Mouse (Mus musculus): ENCODE data around the gene Rassf2. TPM values are rescaled to one million over a fixed set of nuclear protein-coding genes. Genes with fewer than 3 reads are reported as not detected.

Gene Rassf2
- polyA plus RNA-seq, 1 experiment, result 111 TPM

DNA sequence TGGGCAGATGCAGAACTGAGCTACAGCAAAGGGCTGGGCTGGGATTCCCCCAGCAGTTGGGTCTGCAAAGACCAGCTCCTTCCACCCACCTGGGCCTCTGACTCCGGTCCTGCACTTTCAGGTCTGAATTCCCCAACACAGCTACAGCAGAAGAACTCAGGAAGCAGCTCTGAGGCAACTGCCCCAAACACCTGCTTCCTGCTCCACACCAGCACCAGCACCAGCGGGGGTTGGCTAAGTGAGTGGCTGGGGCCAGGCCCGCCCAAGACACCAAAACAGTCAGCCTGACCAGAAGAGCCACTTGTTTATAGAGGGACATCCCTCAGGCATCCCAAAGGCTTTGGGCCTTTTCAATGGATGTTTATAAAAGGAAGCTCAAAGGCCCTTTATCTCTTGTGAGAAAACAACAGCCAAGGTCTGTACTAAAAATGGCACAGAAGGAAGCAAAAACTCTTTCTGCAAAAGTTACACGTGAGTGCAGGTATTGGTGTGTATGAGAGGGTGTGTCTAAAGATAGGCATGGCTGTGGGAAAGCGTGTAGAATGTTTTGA, 9.0 kb downstream of the Rassf2 start:
- Histone ChIP-seq H3K36me3 (ENCODE audit: control insufficient read depth, insufficient read depth, low read length) (no peaks in the 10 kb centered on the region), H3K4me3 (ENCODE audit: control insufficient read depth, insufficient read depth, low read length) (peak overlapping the region; percentile 77), H3K27me3 (ENCODE audit: control insufficient read depth, insufficient read depth, low read length) (no peaks in the 10 kb centered on the region), H3K4me1 (replicated peaks; ENCODE audit: control insufficient read depth, insufficient read depth, low read length) (peaks cover 57% of the 10 kb centered on the region), H3K27ac (ENCODE audit: control insufficient read depth, insufficient read depth, low read length) (peak overlapping the region; percentile 99)
- peak; percentile 81 for DNase-seq
- TF ChIP-seq CTCF (IDR thresholded peaks at IDR 0.05; ENCODE audit: borderline replicate concordance, control insufficient read depth, extremely low read depth, insufficient read depth, low read length, poor library complexity) (no peak), POLR2A (IDR thresholded peaks at IDR 0.05; ENCODE audit: control insufficient read depth, extremely low read depth, insufficient read depth, low read length, poor library complexity) (peak; percentile 87)
- 5% methylated on average over 5 of the region's 5 CpGs for WGBS

GRCm38 (mm10) chr2:132020420-132020819, 9.6 kb downstream of the Rassf2 start:
- H3K4me3 ChIP-seq (ENCODE audit: control insufficient read depth, insufficient read depth, low read length), result peak overlapping the region; percentile 77
- 6% methylated on average over 7 of the region's 7 CpGs for WGBS
- DNase-seq, result peak; percentile 33
- H3K4me1 ChIP-seq (replicated peaks; ENCODE audit: control insufficient read depth, insufficient read depth, low read length), result peaks cover 57% of the 10 kb centered on the region
- no peaks in the 10 kb centered on the region for H3K36me3 ChIP-seq (ENCODE audit: control insufficient read depth, insufficient read depth, low read length)
- TF ChIP-seq POLR2A (IDR thresholded peaks at IDR 0.05; ENCODE audit: control insufficient read depth, extremely low read depth, insufficient read depth, low read length, poor library complexity) (no peak), CTCF (IDR thresholded peaks at IDR 0.05; ENCODE audit: borderline replicate concordance, control insufficient read depth, extremely low read depth, insufficient read depth, low read length, poor library complexity) (no peak)
- H3K27ac ChIP-seq (ENCODE audit: control insufficient read depth, insufficient read depth, low read length), result peak overlapping the region; percentile 99
- no peaks in the 10 kb centered on the region for H3K27me3 ChIP-seq (ENCODE audit: control insufficient read depth, insufficient read depth, low read length)

- H3K4me1 ChIP-seq (replicated peaks; ENCODE audit: control insufficient read depth, insufficient read depth, low read length), result peaks cover 59% of the 10 kb centered on the region
These were observed 10.7 kb downstream of the Rassf2 start for GRCm38 (mm10) chr2:132019372-132019811.

DNA sequence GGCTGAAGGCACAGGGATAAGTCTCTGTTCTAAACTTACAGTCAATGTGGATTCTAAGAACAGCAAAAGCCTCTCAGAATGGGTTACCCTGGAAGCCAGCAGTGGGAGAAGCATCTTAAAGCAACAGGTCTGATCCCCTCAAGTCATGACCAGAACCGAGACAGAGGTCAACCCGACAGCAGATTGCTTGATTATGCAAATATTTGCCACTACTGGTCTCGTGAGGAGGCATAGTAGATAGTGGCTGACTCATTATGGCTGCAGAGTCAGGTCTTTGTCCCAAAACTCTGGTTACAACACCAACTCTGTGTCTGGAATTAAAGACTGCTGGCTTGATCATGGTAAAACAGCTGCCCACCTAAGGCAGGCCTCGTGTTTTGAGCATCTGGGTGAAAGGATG, 11.9 kb downstream of the Rassf2 start:
- Histone ChIP-seq H3K4me3 (ENCODE audit: control insufficient read depth, insufficient read depth, low read length) (peak overlapping the region; percentile 58), H3K27me3 (ENCODE audit: control insufficient read depth, insufficient read depth, low read length) (no peaks in the 10 kb centered on the region), H3K36me3 (ENCODE audit: control insufficient read depth, insufficient read depth, low read length) (no peaks in the 10 kb centered on the region), H3K4me1 (replicated peaks; ENCODE audit: control insufficient read depth, insufficient read depth, low read length) (peaks cover 50% of the 10 kb centered on the region), H3K27ac (ENCODE audit: control insufficient read depth, insufficient read depth, low read length) (peak overlapping the region; percentile 99)
- TF ChIP-seq CTCF (IDR thresholded peaks at IDR 0.05; ENCODE audit: borderline replicate concordance, control insufficient read depth, extremely low read depth, insufficient read depth, low read length, poor library complexity) (no peak), POLR2A (IDR thresholded peaks at IDR 0.05; ENCODE audit: control insufficient read depth, extremely low read depth, insufficient read depth, low read length, poor library complexity) (no peak)
- DNase-seq, result no peak
- 65% methylated on average over 4 of the region's 4 CpGs for WGBS

More at GRCm38 (mm10) chr2:132019372-132019811, 10.7 kb downstream of the Rassf2 start:
- WGBS, result 7% methylated on average over 3 of the region's 3 CpGs
- no peaks in the 10 kb centered on the region for H3K27me3 ChIP-seq (ENCODE audit: control insufficient read depth, insufficient read depth, low read length)
- H3K4me3 ChIP-seq (ENCODE audit: control insufficient read depth, insufficient read depth, low read length), result peak overlapping the region; percentile 58
- H3K27ac ChIP-seq (ENCODE audit: control insufficient read depth, insufficient read depth, low read length), result peak overlapping the region; percentile 99
- H3K36me3 ChIP-seq (ENCODE audit: control insufficient read depth, insufficient read depth, low read length), result no peaks in the 10 kb centered on the region
- DNase-seq, result peak; percentile 71
- TF ChIP-seq POLR2A (IDR thresholded peaks at IDR 0.05; ENCODE audit: control insufficient read depth, extremely low read depth, insufficient read depth, low read length, poor library complexity) (no peak), CTCF (IDR thresholded peaks at IDR 0.05; ENCODE audit: borderline replicate concordance, control insufficient read depth, extremely low read depth, insufficient read depth, low read length, poor library complexity) (no peak)

DNA sequence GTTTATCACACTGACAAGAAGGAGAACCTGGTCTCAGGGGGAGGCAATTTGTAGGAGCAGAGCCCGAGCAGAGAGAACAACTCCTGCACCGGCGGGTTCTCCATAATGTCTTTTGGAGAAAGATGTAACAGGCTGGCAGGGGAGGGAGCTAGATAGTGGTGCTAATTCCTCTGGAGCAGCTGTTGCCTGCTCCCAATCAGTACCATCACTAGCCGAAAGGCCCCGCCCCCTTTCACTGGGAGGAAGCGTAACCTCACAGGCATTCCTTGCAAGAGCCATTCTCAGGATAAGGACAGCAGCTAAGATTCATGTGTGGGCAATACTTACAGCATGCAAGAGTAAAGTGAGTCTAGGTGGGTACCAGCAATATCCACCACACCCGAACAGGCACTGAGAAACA, 12.4 kb downstream of the Rassf2 start:
- 80% methylated on average over 7 of the region's 7 CpGs for WGBS
- peak; percentile 45 for DNase-seq

DNA sequence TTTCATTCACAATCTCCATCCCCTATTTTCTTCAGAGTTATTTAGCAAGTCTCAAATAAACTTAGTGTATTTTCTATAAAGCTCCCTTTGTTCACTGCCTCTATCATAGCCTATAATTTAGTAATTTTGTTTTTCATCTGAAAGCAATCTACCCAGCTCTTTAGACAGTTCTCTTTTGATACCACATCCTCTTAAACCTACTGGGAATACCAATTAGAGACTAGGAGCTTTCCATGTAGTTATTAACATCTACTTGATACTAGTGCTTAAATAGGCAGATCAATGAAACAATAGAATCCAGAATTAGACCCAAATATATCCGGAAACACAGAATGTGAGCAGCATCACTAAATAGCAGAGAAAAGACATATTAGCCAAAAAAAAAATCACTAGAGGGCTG, 14.0 kb downstream of the Rassf2 start:
- peaks cover 35% of the 10 kb centered on the region for H3K4me1 ChIP-seq (replicated peaks; ENCODE audit: control insufficient read depth, insufficient read depth, low read length)
- WGBS, result 98% methylated on average over 1 of the region's 1 CpGs
- H3K27ac ChIP-seq (ENCODE audit: control insufficient read depth, insufficient read depth, low read length), result no peak overlapping the region
- H3K4me3 ChIP-seq (ENCODE audit: control insufficient read depth, insufficient read depth, low read length), result no peak overlapping the region
- peaks cover 19% of the 10 kb centered on the region for H3K36me3 ChIP-seq (ENCODE audit: control insufficient read depth, insufficient read depth, low read length)
- H3K27me3 ChIP-seq (ENCODE audit: control insufficient read depth, insufficient read depth, low read length), result no peaks in the 10 kb centered on the region
- TF ChIP-seq CTCF (IDR thresholded peaks at IDR 0.05; ENCODE audit: borderline replicate concordance, control insufficient read depth, extremely low read depth, insufficient read depth, low read length, poor library complexity) (no peak), POLR2A (IDR thresholded peaks at IDR 0.05; ENCODE audit: control insufficient read depth, extremely low read depth, insufficient read depth, low read length, poor library complexity) (no peak)
- DNase-seq, result no peak

More for the DNA sequence above, 12.4 kb downstream of the Rassf2 start:
- no peak overlapping the region; the same call in 1 of the 2 replicates for H3K27ac ChIP-seq (ENCODE audit: control insufficient read depth, insufficient read depth, low read length)
- no peak overlapping the region for H3K4me3 ChIP-seq (ENCODE audit: control insufficient read depth, insufficient read depth, low read length)
- H3K36me3 ChIP-seq (ENCODE audit: control insufficient read depth, insufficient read depth, low read length), result peaks cover 3% of the 10 kb centered on the region
- H3K4me1 ChIP-seq (replicated peaks; ENCODE audit: control insufficient read depth, insufficient read depth, low read length), result peaks cover 46% of the 10 kb centered on the region
- TF ChIP-seq POLR2A (IDR thresholded peaks at IDR 0.05; ENCODE audit: control insufficient read depth, extremely low read depth, insufficient read depth, low read length, poor library complexity), result no peak
- TF ChIP-seq CTCF (IDR thresholded peaks at IDR 0.05; ENCODE audit: borderline replicate concordance, control insufficient read depth, extremely low read depth, insufficient read depth, low read length, poor library complexity), result no peak
- H3K27me3 ChIP-seq (ENCODE audit: control insufficient read depth, insufficient read depth, low read length), result no peaks in the 10 kb centered on the region
